Mouse (Mus musculus): ENCODE measurements at regions not wholly inside any gene's neighbourhood (a gene's known extent, or its start where the extent isn't known, plus 50 kb on each side); places are given as distances from the start of the nearest gene placed in this dataset.

GRCm38 (mm10) chr14:76791811-76792571 is 235.3 kb upstream of the Serp2 start:
- DNase-seq (ENCODE audit: low read depth, low spot score), result no peak

- DNase-seq (ENCODE audit: low read depth, low spot score), result no peak
Measured at GRCm38 (mm10) chr14:76789376-76789775, 232.7 kb upstream of the Serp2 start.

- no peak for DNase-seq (ENCODE audit: low read depth, low spot score)
Measured at GRCm38 (mm10) chr14:76787601-76788000, 230.9 kb upstream of the Serp2 start.

- no peak for DNase-seq (ENCODE audit: low read depth, low spot score)
Measured at GRCm38 (mm10) chr14:76786214-76786613, 229.5 kb upstream of the Serp2 start.

GRCm38 (mm10) chr14:76781524-76781880 is 224.8 kb upstream of the Serp2 start:
- no peak for DNase-seq (ENCODE audit: low read depth, low spot score)

GRCm38 (mm10) chr14:76780572-76781523 is 224.2 kb upstream of the Serp2 start:
- DNase-seq (ENCODE audit: low read depth, low spot score), result no peak

GRCm38 (mm10) chr14:76778541-76779399 is 222.1 kb upstream of the Serp2 start:
- no peak for DNase-seq (ENCODE audit: low read depth, low spot score)

GRCm38 (mm10) chr14:76775387-76775924 is 218.8 kb upstream of the Serp2 start:
- no peak for DNase-seq (ENCODE audit: low read depth, low spot score)

GRCm38 (mm10) chr14:76772781-76773438 is 216.2 kb upstream of the Serp2 start:
- DNase-seq (ENCODE audit: low read depth, low spot score), result no peak

- no peak for DNase-seq (ENCODE audit: low read depth, low spot score)
Measured at GRCm38 (mm10) chr14:76770106-76770505, 213.4 kb upstream of the Serp2 start.

- no peak for DNase-seq (ENCODE audit: low read depth, low spot score)
Measured at GRCm38 (mm10) chr14:76767301-76767700, 210.6 kb upstream of the Serp2 start.

- DNase-seq (ENCODE audit: low read depth, low spot score), result no peak
Measured at GRCm38 (mm10) chr14:76766186-76766713, 209.6 kb upstream of the Serp2 start.

- no peak for DNase-seq (ENCODE audit: low read depth, low spot score)
Measured at GRCm38 (mm10) chr14:76765094-76765504, 208.4 kb upstream of the Serp2 start.

GRCm38 (mm10) chr14:76764390-76764796 is 207.7 kb upstream of the Serp2 start:
- DNase-seq (ENCODE audit: low read depth, low spot score), result no peak

- DNase-seq (ENCODE audit: low read depth, low spot score), result no peak
Measured at GRCm38 (mm10) chr14:76763539-76763938, 206.8 kb upstream of the Serp2 start.

- DNase-seq (ENCODE audit: low read depth, low spot score), result no peak
Measured at GRCm38 (mm10) chr14:76762777-76763176, 206.1 kb upstream of the Serp2 start.

GRCm38 (mm10) chr14:76761691-76762090 is 205.0 kb upstream of the Serp2 start:
- no peak for DNase-seq (ENCODE audit: low read depth, low spot score)

- no peak for DNase-seq (ENCODE audit: low read depth, low spot score)
Measured at GRCm38 (mm10) chr14:76761274-76761673, 204.6 kb upstream of the Serp2 start.

- DNase-seq (ENCODE audit: low read depth, low spot score), result no peak
Measured at GRCm38 (mm10) chr14:76760509-76761023, 203.9 kb upstream of the Serp2 start.

GRCm38 (mm10) chr14:76759377-76759776 is 202.7 kb upstream of the Serp2 start:
- DNase-seq (ENCODE audit: low read depth, low spot score), result no peak
